ENCODE assay signal across 24 mouse cellular contexts in genomic region chr4:152224156-152224555, GRCm38 (mm10). TPM values are rescaled to one million over a fixed set of nuclear protein-coding genes. Genes with fewer than 3 reads are reported as not detected.
DNase-seq lines count a peak whose midpoint lies in the region; ATAC-seq and TF ChIP-seq lines count a peak whose summit lies in the region.
"Had no signal": no experiment of that assay in that cellular context is flagged by ENCODE, and none has a peak within 500 bp of the region (broad histone marks: within the 10 kb centered on the region; RNA-seq: fewer than 3 reads in every experiment).

No protein-coding gene starts in this region.

- peak; percentile 39 for DNase-seq in lung, postnatal 0 days (ENCODE audit: low spot score)
- no peak for DNase-seq in lung, adult 18-20 months
- DNase-seq in neural tube, embryonic 10.5 days (ENCODE audit: extremely low spot score, low spot score) = no peak
- DNase-seq: adrenal gland, adult 8-10 months; adrenal gland, postnatal 36 days; B cell, adult 2 months; cerebellum, adult 11-12 months; cerebellum, adult 9-10 months; cerebellum, postnatal 25 days; gastrocnemius, postnatal 14 days; heart, adult 11 months; heart, postnatal 36 days had no signal

- H3K9me3 ChIP-seq in lung, postnatal 0 days (ENCODE audit: low read length) = no peaks in the 10 kb centered on the region
- H3K9me3 ChIP-seq in midbrain, embryonic 13.5 days = no peaks in the 10 kb centered on the region
- H3K9me3 ChIP-seq: embryonic facial prominence, embryonic 15.5 days; forebrain, embryonic 10.5 days; G1E; heart, embryonic 13.5 days had no signal

- no peak for ATAC-seq in lung, postnatal 0 days
- peak; percentile 67 for ATAC-seq in common myeloid progenitor, adult 5-6 weeks (replicated peaks; ENCODE audit: low read depth, poor library complexity, severe bottlenecking)
- ATAC-seq in monocyte, adult 5-6 weeks (replicated peaks; ENCODE audit: insufficient number of reproducible peaks, low FRiP score, low TSS enrichment, poor library complexity, severe bottlenecking) = peak; percentile 67
- no peak for ATAC-seq in midbrain, embryonic 13.5 days
- ATAC-seq: CD4-positive, CD25-positive, alpha-beta regulatory T cell, adult 4 months; forebrain, embryonic 14.5 days; hindbrain, embryonic 16.5 days; inflammation-experienced regulatory T-cells, adult 6 months had no signal

- H3K27me3 ChIP-seq in lung, postnatal 0 days (replicated peaks; ENCODE audit: insufficient read depth, low read length) = no peaks in the 10 kb centered on the region
- H3K27me3 ChIP-seq in midbrain, embryonic 13.5 days = peaks cover 57% of the 10 kb centered on the region
- H3K27me3 ChIP-seq: embryonic facial prominence, embryonic 15.5 days; heart, embryonic 13.5 days had no signal

- peaks cover 7% of the 10 kb centered on the region; the same call in 1 of the 2 replicates for H3K4me1 ChIP-seq in lung, postnatal 0 days (ENCODE audit: insufficient read depth, low read depth, low read length)
- H3K4me1 ChIP-seq in midbrain, embryonic 13.5 days (replicated peaks) = peaks cover 26% of the 10 kb centered on the region

- no peaks in the 10 kb centered on the region for H3K36me3 ChIP-seq in lung, postnatal 0 days (ENCODE audit: insufficient read depth, low read length)
- peaks cover 19% of the 10 kb centered on the region for H3K36me3 ChIP-seq in midbrain, embryonic 13.5 days
- H3K36me3 ChIP-seq: embryonic facial prominence, embryonic 15.5 days had no signal

- H3K27ac ChIP-seq in lung, postnatal 0 days (ENCODE audit: low read length) = no peak overlapping the region
- no peak overlapping the region for H3K27ac ChIP-seq in midbrain, embryonic 13.5 days
- H3K27ac ChIP-seq: embryonic facial prominence, embryonic 15.5 days; forebrain, embryonic 10.5 days; heart, embryonic 13.5 days had no signal

- H3K4me3 ChIP-seq in lung, postnatal 0 days (ENCODE audit: low read depth, low read length) = no peak overlapping the region
- H3K4me3 ChIP-seq in midbrain, embryonic 13.5 days (replicated peaks) = no peak overlapping the region
- H3K4me3 ChIP-seq: embryonic facial prominence, embryonic 15.5 days; erythroblast, embryonic 14.5 days; forebrain, embryonic 10.5 days; heart, embryonic 13.5 days had no signal

- H3K9ac ChIP-seq in lung, postnatal 0 days (replicated peaks; ENCODE audit: low read depth) = no peak overlapping the region
- H3K9ac ChIP-seq in midbrain, embryonic 13.5 days (replicated peaks) = no peak overlapping the region
- H3K9ac ChIP-seq: embryonic facial prominence, embryonic 15.5 days; heart, embryonic 13.5 days had no signal

- no peak overlapping the region for H3K4me2 ChIP-seq in lung, postnatal 0 days (replicated peaks; ENCODE audit: low read depth, low read length)
- no peak overlapping the region for H3K4me2 ChIP-seq in midbrain, embryonic 13.5 days (replicated peaks)
- H3K4me2 ChIP-seq: embryonic facial prominence, embryonic 15.5 days; heart, embryonic 13.5 days had no signal

- no peak for TF ChIP-seq CTCF in lung, postnatal 0 days (IDR thresholded peaks at IDR 0.05)

- WGBS in lung, postnatal 0 days = 37% methylated on average over 5 of the region's 5 CpGs
- 94% methylated on average over 5 of the region's 5 CpGs for WGBS in midbrain, embryonic 13.5 days

- no peak for TF ChIP-seq EP300 in lung, postnatal 0 days (IDR thresholded peaks at IDR 0.05)

RNA-seq across cellular contexts. Expression of gene Acot7, which starts 46.2 kb away (rescaled TPM):
- polyA plus RNA-seq in lung, postnatal 0 days (2015; fragmentation: Nextera tagmentation; extraction: Ambion mirVana) = 59.2 and 63.4 TPM in 2 replicates
- 58.2 and 59.6 TPM in 2 replicates for total RNA-seq in common myeloid progenitor, adult 5-6 weeks (2017)
- 18.1 to 62.4 TPM (median 30.9 TPM) in 3 replicates for total RNA-seq in monocyte, adult 5-6 weeks (2017)
- polyA plus RNA-seq in midbrain, embryonic 13.5 days (2015; fragmentation: Nextera tagmentation; extraction: Ambion mirVana) = 206 and 218 TPM in 2 replicates

RNA-seq across cellular contexts. Expression of gene Gpr153, which starts 49.9 kb away (rescaled TPM):
- polyA plus RNA-seq in lung, postnatal 0 days (2015; fragmentation: Nextera tagmentation; extraction: Ambion mirVana) = 11.1 and 12.3 TPM in 2 replicates
- under 0.01 TPM in 1 of 2 replicates, not detected in the other for total RNA-seq in common myeloid progenitor, adult 5-6 weeks (2017)
- 0.39 to 0.86 TPM in 2 of 3 replicates, not detected in the other for total RNA-seq in monocyte, adult 5-6 weeks (2017)
- polyA plus RNA-seq in midbrain, embryonic 13.5 days (2015; fragmentation: Nextera tagmentation; extraction: Ambion mirVana) = 6.0 and 8.1 TPM in 2 replicates
- polyA plus RNA-seq: erythroblast, embryonic 14.5 days had no signal

Comparison
In these comparisons a context has a peak if more than half of its experiments do, and no peak if none do; other contexts are left out.
1. ATAC-seq: peak in common myeloid progenitor, adult 5-6 weeks (single experiment) and monocyte, adult 5-6 weeks (single experiment); none in lung, postnatal 0 days (single experiment) and midbrain, embryonic 13.5 days (single experiment).